Mouse (Mus musculus) kidney, adult 8-10 months (tissue): ENCODE data around the gene Lasp1.
"Not testable (repeated sequence)": the region's sequence is repeated elsewhere in the genome, so short reads cannot be mapped to it uniquely, and the experiment has no call there.

ENCODE experiments used
- DNase-seq, 2 experiments: peaks; one replicate each; pipeline ENCODE4 v3.0.0; 2022

Gene Lasp1

GRCm38 (mm10) chr11:97829913-97830476, 31.2 kb downstream of the Lasp1 start:
- DNase-seq = no peak

- DNase-seq = no peak
Measured at GRCm38 (mm10) chr11:97830501-97830900, 31.7 kb downstream of the Lasp1 start.

GRCm38 (mm10) chr11:97832001-97832400, 33.2 kb downstream of the Lasp1 start:
- DNase-seq = no peak

DNA sequence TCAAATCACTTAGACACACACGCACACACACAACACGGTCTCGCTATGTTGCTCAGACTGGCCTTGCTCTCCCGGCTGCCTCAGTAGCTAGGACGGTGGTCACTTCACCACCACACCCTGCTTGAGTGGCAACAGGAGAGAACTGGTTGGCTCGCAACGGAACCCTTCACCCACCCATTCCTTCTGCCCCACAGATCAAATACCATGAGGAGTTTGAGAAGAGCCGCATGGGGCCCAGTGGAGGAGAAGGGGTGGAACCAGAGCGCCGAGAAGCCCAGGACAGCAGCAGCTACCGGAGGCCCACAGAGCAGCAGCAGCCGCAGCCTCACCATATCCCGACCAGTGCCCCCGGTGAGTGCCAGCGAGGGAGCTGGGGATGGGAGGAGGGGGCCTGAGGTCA, 34.6 kb downstream of the Lasp1 start:
- no peak for DNase-seq

GRCm38 (mm10) chr11:97836541-97836940, 37.7 kb downstream of the Lasp1 start:
- DNase-seq = no peak

- not testable (repeated sequence) for DNase-seq
Measured at GRCm38 (mm10) chr11:97837051-97837450, 38.3 kb downstream of the Lasp1 start.

DNA sequence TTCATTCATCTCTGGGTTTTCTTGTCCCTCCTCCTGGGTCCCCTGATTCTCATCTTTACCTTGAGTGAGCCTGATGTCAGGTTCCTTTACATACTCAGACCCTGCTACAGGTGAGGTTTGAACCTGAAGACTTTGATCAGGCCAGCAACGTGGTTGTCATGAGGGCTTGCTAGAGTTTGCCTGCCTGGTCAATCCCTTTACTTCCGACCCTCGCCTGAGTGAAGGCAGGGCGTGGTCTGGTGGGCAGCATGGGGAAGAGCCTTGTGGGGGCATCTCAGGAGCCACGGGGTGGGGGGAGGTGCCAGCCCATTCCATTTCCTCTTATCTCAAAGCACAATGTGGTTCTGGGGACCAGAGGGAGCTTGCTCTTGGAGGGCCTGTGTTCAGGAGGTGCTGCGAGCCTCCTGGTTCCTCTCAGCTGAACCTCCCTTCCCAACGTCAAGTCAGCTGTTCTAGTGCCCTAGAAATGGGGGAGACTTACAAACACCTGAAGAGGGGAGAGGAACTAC, 38.9 kb downstream of the Lasp1 start:
- DNase-seq = no peak

GRCm38 (mm10) chr11:97838779-97839440, 40.1 kb downstream of the Lasp1 start:
- DNase-seq = no peak

GRCm38 (mm10) chr11:97839441-97840134, 40.8 kb downstream of the Lasp1 start:
- DNase-seq = no peak

DNA sequence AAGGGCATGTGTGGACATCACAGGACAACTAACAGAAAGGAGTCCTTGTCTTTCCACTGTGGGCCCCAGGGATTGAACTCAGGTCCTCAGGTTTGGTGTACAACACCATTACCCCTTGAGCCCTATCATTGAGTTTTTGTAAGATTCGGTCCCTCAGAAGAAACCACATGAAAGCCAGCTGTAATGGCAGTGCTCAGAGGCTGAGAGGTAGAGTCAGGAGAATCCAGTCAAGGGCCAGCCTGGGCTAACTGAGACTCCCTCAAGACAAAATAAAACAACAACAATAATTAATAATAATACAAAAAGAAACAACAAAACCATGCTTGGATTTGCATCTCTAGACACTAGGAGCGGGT, 41.3 kb downstream of the Lasp1 start:
- no peak for DNase-seq

DNA sequence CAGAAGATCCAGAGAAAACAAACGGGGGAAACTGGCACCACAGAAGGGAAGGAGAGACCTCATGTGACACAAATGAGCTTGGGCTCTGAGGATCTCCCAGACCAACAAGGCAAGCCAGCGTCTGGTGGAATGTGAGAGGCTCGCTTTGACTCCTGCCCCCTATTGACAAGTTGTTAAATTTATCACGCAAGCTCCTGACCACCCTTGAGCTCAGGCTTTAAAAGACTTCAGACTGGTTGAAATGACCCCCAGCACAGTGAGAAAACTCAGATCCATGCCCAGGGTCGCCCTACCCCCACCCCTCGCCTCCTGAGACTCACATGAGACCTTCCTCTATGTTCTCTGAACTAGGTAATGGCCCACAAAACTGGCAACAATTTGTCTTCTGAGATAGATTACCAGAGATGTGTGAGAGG, 41.7 kb downstream of the Lasp1 start, which contains the start of gene B230217C12Rik:
B230217C12Rik (plus strand) TSS at position 242 of the 416 bp plus-strand sequence.
- no peak for DNase-seq

GRCm38 (mm10) chr11:97840991-97841661, 42.3 kb downstream of the Lasp1 start:
- DNase-seq = peak; percentile 69 to 81

- DNase-seq = no peak
Measured at GRCm38 (mm10) chr11:97842001-97842400, 43.2 kb downstream of the Lasp1 start.

GRCm38 (mm10) chr11:97850367-97850766, 51.6 kb downstream of the Lasp1 start:
- DNase-seq = peak; percentile 53 to 78

DNA sequence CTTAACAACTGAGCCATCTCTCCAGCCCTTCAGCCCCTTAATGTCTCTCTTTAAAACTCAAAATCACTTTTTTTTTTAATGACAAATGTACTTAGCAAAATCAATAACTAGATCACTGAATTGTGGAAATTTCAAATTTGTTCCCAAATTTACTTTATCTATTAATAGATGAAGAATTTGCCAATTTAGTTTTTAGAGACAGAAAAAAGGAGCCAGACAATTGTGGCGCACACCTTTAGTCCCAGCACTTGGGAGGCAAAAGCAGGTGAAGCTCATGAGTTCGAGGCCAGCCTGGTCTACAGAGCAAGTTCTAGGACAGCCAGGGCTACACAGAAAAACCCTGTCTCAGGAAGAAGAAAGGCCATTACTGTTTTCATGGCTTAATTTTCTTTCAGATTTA, 52.8 kb downstream of the Lasp1 start:
- no peak for DNase-seq

DNA sequence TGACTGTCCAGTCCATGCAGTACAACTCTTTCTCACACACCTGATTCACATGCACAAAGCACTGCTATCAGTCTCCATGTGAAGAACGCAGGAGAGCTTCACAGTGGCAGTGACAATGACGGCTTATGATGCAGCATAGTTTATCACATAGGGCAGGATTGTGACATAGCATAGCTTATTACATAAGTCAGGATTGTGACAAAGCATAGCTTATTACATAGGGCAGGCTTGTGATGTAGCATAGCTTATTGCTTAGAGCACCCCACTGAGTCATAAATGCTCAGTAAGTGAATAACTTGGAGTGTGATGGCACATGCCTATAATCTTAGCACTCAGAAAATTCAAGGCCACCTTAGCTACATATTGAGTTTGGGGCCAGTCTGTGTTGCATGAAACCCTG, 56.7 kb downstream of the Lasp1 start:
- DNase-seq = no peak

DNA sequence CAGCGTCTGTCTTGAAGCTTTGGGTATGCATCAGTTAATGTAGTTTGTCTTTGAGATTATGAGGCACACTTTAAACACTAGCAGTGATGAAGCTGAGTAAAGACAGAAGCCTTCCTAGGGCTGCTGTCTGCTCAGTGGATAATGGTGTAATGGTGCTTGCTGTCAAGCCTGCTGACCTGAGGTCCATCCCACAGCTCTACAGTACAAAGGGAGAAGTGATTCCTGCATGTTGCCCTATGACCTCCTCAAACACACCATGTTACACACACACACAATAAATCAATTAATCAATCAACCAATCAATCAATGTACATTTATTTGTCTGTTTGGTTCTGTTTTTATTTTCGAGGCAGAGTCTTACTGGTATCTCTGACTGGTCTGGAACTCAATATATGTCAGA, 63.3 kb downstream of the Lasp1 start:
- DNase-seq = no peak

- no peak for DNase-seq
Measured at GRCm38 (mm10) chr11:97865421-97865820, 66.6 kb downstream of the Lasp1 start.

- peak; percentile 28 to 47 for DNase-seq
Measured at GRCm38 (mm10) chr11:97866091-97866888, 67.5 kb downstream of the Lasp1 start.

- DNase-seq = no peak
Measured at GRCm38 (mm10) chr11:97867591-97867990, 68.8 kb downstream of the Lasp1 start.

DNA sequence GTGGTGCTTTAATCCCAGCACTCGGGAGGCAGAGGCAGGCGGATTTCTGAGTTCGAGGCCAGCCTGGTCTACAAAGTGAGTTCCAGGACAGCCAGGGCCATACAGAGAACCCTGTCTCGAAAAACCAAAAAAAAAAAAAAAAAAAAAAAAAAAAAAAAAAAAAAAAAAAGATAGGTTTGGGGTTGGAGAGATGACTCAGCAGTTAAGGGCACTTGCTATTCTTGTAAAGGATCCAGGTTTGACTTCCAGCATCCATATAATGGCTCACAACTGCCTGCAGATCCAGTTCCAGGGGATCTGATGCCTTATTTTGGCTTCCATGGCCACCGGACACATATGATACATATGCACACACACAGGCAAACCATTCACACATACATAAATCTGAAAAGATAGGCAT, 73.6 kb downstream of the Lasp1 start:
- not testable (repeated sequence) for DNase-seq

DNA sequence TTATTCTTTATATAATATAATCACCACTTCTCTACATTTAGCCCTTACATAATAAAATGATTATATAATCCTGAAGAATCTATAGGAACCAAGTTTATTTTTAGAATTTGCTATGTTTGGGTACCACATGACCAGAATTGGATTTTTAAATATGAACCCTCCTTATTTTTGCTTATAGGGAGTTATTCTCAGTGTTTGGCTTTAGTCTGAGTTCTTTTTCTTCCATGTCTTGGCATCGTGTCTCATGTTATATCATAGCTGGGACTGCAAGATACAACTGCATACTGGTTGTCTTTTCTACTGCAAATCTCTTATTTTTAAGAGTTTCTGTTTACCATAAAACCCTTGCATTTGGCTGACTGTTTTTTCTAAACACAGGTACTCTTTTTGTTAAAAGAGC, 75.6 kb downstream of the Lasp1 start:
- DNase-seq = no peak

DNA sequence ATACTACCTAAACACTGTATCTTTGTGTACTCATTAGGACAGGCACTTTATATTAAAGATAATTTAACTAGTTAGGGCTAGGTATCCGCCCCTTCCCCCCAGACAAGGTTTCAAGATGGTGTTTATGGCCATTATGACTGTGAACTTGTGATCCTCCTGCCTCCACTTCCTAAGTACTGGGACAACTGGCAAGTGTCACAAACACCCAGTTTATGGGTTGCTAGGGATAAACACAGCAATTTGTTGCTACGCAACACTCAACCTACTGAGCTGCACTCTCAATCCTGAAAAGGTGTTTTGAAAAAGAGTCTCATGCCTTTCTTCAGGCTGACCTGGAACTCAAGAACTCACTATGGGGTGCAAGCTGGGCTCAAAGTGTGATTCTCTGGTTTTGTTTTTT, 78.5 kb downstream of the Lasp1 start:
- no peak for DNase-seq
